Mouse (Mus musculus) G1E (cell line): ENCODE measurements around the gene Gm11568.

ENCODE experiments used
- CTCF ChIP-seq: IDR thresholded peaks from 2 replicates; pipeline ENCODE4 v1.5.1; 2012; ENCODE audit warnings: low read depth, low read length, inconsistent platforms, mixed read lengths
- GATA1 ChIP-seq: IDR thresholded peaks from 2 replicates; pipeline ENCODE4 v1.6.1; 2012; ENCODE audit warnings: borderline replicate concordance, low read length, inconsistent platforms, mixed read lengths
- GATA2 ChIP-seq: IDR thresholded peaks from 2 replicates; pipeline ENCODE4 v1.6.1; 2012; ENCODE audit warnings: low read depth, low read length, inconsistent platforms, borderline replicate concordance
- POLR2AphosphoS5 ChIP-seq: IDR thresholded peaks from 2 replicates; pipeline ENCODE4 v1.6.1; 2012; ENCODE audit warnings: low read depth, low read length, inconsistent platforms; ENCODE audit not compliant: insufficient replicate concordance

DNA sequence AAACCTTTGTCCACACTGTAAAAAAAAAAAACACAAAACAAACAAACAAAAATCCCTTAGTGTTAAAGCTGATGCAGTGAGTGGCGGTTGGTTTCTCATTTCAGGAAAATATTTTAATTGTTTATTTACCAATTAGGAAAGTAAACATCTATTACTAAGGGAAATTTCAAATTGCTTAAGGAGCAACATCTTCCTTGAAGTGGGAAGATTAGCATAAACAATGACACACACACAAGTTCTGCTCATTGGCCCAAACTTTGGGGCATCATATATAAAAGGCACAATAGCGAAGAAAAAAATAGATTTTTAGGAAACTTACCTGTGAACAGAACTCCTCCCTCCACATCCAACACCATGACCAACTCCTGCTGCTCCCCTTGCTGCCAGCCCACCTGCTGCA lies at the start of gene Gm11568:
- no peak for TF ChIP-seq CTCF
- no peak for TF ChIP-seq GATA1
- TF ChIP-seq GATA2, result no peak
- TF ChIP-seq POLR2AphosphoS5, result no peak
